Mouse (Mus musculus) layer of hippocampus, postnatal 36 days (tissue): ENCODE measurements around the gene Mcm3ap. TPM values are rescaled to one million over a fixed set of nuclear protein-coding genes. Genes with fewer than 3 reads are reported as not detected.

Experiments used
- total RNA-seq, 2 experiments: library from RNA; stranded (reverse); gene quantifications; 2 replicates each; pipeline ENCODE4 v1.2.3; 2021

The Mcm3ap gene
- total RNA-seq, 2 experiments from 2014 or later = 50.8 TPM

Other genes with a start within 250 kb of the Mcm3ap start
- 10 to 100 TPM; 75.6 to 83.2 TPM for gene Prmt2, start 231.1 kb upstream of the Mcm3ap start, total RNA-seq
- gene S100b, start 215.1 kb upstream of the Mcm3ap start, total RNA-seq = 100 to 1,000 TPM; 114 to 128 TPM
- gene Dip2a, start 123.6 kb upstream of the Mcm3ap start, total RNA-seq = 10 to 100 TPM; 49.3 to 56.3 TPM
- not detected for gene AC141477.1, start 28.5 kb upstream of the Mcm3ap start, total RNA-seq
- 10 to 100 TPM; 20.7 to 24.1 TPM for gene Pcnt, start 26.1 kb upstream of the Mcm3ap start, total RNA-seq
- gene 2610028H24Rik, start 19.8 kb upstream of the Mcm3ap start, total RNA-seq = not detected
- gene Ybey, start 187 bp downstream of the Mcm3ap start, total RNA-seq = 1 to 10 TPM; 4.4 to 5.1 TPM
- 10 to 100 TPM; 35.6 to 37.8 TPM for gene Lss, start 62.7 kb downstream of the Mcm3ap start, total RNA-seq
- not detected for gene Spatc1l, start 93.3 kb downstream of the Mcm3ap start, total RNA-seq
- gene Ftcd, start 106.7 kb downstream of the Mcm3ap start, total RNA-seq = not detected
- 1 to 10 TPM; 3.8 to 6.1 TPM for gene Col6a2, start 154.7 kb downstream of the Mcm3ap start, total RNA-seq